Mouse (Mus musculus): ENCODE measurements around the gene Txnl4b.

DNA sequence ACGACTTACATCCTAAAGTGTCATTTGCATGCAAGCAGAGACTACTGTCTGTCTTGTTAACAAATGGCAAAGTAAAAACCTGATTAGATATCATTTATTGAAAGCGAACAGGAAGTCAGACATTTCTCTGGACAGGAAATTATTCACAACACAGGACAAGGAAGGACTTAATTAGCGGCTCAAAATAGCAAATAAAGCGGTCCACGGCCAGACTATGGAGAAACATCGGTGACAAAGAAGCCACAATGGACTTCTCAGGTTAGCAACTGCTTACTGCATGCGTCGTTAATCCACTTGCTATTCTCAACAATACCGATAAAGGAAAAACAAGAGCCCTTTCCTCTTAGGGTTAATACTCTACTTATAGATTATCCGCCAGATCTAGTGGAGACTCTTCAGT is 926 bp upstream of the Txnl4b start:
- TF ChIP-seq POLR2A (IDR thresholded peaks at IDR 0.05; ENCODE audit: extremely low read depth, insufficient read depth, low read length) (no peak), CTCF (IDR thresholded peaks at IDR 0.05; ENCODE audit: extremely low read depth, insufficient read depth, low read length) (no peak)
